Mouse (Mus musculus) lung, adult 2 months (tissue): Measurements from ENCODE around the gene Mpdu1. TPM values are rescaled to one million over a fixed set of nuclear protein-coding genes. Genes with fewer than 3 reads are reported as not detected.

Experiments
- DNase-seq: peaks from one replicate; pipeline ENCODE4 v3.0.0; 2022
- H3K4me1 ChIP-seq: fragments of 200-500 bp; 2 replicates; pipeline ENCODE4 v1.6.1; 2011; ENCODE audit warnings: low read length; ENCODE audit not compliant: control insufficient read depth, insufficient read depth
- H3K4me3 ChIP-seq: fragments of 200-500 bp; replicated peaks from 2 replicates; pipeline ENCODE3; 2011; ENCODE audit warnings: low read depth, mild to moderate bottlenecking, control low read depth, low read length; ENCODE audit errors: extremely low read depth
- CTCF ChIP-seq: fragments of 200-500 bp; IDR thresholded peaks from 2 replicates; pipeline ENCODE4 v1.5.1; 2011; ENCODE audit warnings: mild to moderate bottlenecking, low read length, control low read depth; ENCODE audit not compliant: insufficient read depth
- POLR2A ChIP-seq: fragments of 200-500 bp; IDR thresholded peaks from 2 replicates; pipeline ENCODE4 v1.6.1; 2011; ENCODE audit warnings: low read depth, mild to moderate bottlenecking, control low read depth, low read length, borderline replicate concordance; ENCODE audit errors: extremely low read depth
- WGBS: fragments of 180-500 bp; shearing (Covaris S2); methylation state at CpG from one replicate; pipeline ENCODE4 v1.1.7; 2018; 5-methylcytosine and 5-hydroxymethylcytosine counted together
- polyA plus RNA-seq: library from polyadenylated mRNA; depleted of rRNA; stranded (reverse); fragments of >200 nt; gene quantifications from 2 replicates; pipeline ENCODE4 v1.2.3, GENCODE M21; 2012

The Mpdu1 gene
- polyA plus RNA-seq, 1 experiment: 88.1 TPM

DNA sequence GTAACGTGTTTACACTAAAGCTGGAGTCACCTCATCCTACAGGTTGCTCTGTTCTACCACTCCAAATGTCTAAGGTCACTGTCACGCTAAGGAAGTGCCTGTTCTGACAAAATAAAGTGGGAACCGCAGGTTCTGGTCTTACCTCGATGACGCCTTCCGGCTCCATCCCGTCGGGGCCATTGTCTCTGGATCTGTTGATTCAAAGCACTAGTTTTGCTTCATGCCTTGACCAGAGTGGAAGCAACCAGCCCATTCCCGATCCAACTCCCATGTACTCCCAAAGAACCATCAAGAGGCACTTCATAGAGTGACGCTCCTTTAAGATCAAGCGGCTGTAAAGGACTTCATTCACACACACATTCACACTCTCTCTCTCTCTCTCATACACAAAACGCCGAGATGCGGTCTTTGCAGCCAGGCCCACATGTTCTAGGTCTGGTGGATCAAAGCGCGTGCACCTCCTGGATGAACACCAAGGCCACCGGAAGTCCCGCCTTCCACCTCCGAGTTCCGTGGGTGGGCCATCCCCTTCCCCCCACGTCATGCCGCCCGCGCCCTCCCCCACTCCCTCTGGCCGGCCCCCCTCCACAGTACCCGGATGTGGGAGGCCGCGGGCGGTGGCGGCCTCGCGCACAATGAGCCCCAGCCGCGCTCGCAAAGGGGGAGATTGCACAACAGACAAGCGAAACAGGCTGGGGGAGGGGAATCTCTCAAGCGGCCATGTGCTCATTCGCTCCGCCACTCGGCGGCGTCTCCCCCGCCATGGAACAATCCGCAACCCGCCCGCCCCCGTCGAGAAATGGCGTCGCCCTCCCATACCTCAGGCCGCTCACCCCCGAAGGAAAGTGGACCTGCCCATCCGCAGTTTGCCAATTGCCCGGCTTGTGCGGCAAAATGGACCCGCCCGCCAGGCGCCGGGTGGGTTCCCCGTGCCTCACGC, 8.6 kb upstream of the Mpdu1 start:
- 1% methylated on average over 60 of the region's 61 CpGs for WGBS
- Histone ChIP-seq H3K4me3 (peak overlapping the region; percentile 94), H3K4me1 (peaks cover 8% of the 10 kb centered on the region; the same call in 1 of the 2 replicates)
- DNase-seq: peak; percentile 91
- TF ChIP-seq CTCF (no peak), POLR2A (peak; percentile 48)

DNA sequence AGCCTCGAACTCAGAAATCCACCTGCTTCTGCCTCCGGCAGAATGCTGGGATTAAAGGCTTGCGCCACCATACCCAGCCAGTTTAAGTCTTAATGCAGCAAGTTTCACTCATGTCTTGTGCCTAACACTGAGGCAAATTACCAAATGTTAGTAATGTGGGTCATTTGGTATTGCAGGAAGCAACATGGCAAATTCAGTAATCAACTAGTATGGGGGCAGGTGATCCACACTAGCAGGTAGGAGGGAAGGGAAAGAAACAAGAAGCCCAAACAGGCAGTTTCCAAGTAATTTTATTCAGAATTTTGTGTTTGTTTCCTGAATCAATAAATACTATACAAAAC, 4.2 kb upstream of the Mpdu1 start:
- Histone ChIP-seq H3K4me1 (peaks cover 13% of the 10 kb centered on the region), H3K4me3 (no peak overlapping the region)
- TF ChIP-seq CTCF (no peak), POLR2A (no peak)
- WGBS: 85% methylated on average over 3 of the region's 3 CpGs
- DNase-seq: no peak

DNA sequence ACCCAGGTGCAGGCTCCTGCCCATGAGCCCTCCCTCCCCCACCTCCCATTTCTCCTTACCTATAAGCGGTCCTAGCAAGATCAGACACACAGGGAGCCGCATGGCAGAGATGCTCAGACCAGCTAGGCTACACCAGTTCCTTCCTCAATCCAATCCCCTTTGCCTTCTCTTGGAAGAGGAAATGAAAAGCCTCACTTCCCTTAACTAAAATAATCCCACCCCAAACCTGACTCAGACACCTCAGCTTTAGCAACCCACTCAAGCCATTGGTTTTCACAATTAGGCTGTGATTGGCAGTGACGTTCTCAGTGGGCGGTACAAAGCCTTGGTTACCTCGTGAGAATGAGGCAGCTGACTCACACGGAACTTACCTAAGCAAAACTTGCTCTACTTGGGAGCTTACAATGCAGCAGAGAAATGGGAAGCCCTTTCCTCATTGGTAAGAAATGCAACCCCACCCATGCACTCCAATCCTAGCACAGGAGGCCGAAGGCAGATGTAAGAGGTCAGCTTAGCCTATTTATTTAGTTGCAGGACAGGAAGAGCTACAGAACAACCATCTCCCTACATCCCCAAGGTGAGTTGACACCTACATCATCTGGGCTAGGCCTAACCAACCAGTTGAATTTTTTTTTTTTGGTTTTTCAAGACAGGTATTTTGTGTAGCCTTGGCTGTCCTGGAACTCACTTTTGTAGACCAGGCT, 3.7 kb upstream of the Mpdu1 start, which contains the start of gene Cd68:
TSS of gene Cd68 (minus strand) at position 193 of the 704 bp plus-strand sequence.
- TF ChIP-seq CTCF (no peak), POLR2A (no peak)
- no peak for DNase-seq
- WGBS: 37% methylated on average over 7 of the region's 7 CpGs
- H3K4me3 ChIP-seq: peak within 1 kb of the TSS; percentile 4
- H3K4me1 ChIP-seq: peaks cover 13% of the 10 kb centered on the region

DNA sequence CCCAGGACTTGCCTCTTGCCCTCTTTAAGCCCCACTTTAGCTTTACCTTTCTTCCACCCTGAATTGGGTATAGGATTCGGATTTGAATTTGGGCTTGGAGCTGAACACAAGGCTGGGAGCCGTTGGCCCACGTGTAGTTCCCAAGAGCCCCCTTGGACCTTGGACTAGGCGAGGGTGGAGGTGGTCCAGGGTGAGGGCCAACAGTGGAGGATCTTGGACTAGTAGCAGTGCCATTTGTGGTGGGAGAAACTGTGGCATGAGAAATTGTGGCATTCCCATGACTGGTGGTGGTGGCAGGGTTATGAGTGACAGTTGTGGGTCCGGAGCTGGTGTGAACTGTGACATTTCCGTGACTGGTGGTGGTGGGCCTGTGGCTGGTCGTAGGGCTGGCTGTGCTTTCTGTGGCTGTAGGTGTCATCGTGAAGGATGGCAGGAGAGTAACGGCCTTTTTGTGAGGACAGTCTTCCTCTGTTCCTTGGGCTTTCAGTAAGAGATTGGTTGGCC, 3.1 kb upstream of the Mpdu1 start:
- no peak for DNase-seq
- H3K4me1 ChIP-seq: peaks cover 9% of the 10 kb centered on the region
- H3K4me3 ChIP-seq: peak overlapping the region; percentile 4
- 64% methylated on average over 9 of the region's 9 CpGs for WGBS
- TF ChIP-seq POLR2A (no peak), CTCF (no peak)

DNA sequence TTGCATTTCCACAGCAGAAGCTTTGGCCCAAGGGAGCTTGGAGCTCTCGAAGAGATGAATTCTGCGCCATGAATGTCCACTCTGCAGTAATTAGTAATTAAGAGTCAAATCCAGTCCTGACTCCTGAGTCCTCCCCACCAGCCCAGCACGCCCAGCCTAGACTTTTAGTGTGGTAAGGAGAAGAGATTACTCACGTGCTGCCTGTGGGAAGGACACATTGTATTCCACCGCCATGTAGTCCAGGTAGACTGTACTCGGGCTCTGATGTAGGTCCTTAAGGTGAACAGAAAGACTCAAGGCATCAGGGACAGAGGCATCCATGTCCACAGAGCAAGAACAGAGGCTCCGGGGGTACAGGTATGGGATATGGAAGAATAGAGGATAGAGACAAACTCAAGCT, 2.4 kb upstream of the Mpdu1 start:
- H3K4me3 ChIP-seq: no peak overlapping the region
- no peak for TF ChIP-seq POLR2A
- no peak for TF ChIP-seq CTCF
- no peak for DNase-seq
- peaks cover 7% of the 10 kb centered on the region for H3K4me1 ChIP-seq
- WGBS: 87% methylated on average over 7 of the region's 7 CpGs

DNA sequence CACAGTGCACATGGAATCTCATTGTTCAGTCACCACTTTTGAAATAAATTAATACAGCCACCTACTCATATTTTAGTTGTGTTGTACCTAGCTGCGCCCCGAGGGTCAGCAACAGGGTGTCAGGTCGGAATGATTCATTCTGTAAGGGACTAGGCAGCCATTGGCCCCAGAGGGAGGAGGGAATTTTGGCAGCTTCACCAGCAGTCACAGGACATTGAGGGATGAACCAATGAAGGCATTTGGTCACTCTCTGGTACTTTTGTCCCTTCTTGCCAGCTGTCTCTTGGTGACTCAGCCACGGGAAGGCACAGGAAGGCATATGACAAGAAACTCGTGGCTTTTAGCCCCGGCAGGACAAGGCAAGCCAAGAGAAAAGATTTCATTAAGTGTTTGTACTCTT, 1.4 kb upstream of the Mpdu1 start:
- peaks cover 4% of the 10 kb centered on the region for H3K4me1 ChIP-seq
- no peak for DNase-seq
- 69% methylated on average over 6 of the region's 6 CpGs for WGBS
- TF ChIP-seq POLR2A: no peak
- no peak for TF ChIP-seq CTCF
- H3K4me3 ChIP-seq: no peak overlapping the region

DNA sequence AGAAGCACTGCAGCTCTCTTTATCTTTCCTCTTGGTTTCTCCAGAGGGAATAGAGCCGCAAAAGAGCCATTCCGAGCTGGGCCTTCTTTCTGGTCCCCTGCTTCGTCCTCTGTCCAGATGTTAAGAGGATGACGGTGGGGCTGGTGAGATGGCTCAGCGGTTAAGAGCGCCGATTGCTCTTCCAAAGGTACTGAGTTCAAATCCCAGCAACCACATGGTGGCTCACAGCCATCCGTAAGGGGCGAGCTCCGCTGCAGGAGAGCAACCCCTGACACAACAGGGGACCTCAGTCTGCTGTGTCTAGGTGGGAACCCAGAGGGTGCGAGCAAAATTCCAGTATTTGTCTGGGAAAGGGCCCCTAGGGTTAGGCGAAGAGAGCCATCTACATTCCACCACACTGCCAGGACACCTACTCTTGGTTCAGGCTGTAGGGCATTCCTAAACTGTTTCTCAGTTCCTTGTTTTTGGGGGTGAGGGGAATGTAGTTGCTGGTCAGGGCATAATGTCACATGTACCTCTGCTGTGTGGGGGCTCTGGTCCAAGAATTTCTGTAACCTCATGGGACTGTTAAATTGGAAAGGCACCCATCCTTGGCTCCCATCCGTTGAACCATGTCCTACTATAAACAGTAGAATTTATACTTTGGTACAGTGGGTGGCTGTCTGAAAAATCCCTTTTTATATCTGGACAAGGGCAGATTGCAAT, 677 bp upstream of the Mpdu1 start:
- Histone ChIP-seq H3K4me1 (peaks cover 4% of the 10 kb centered on the region), H3K4me3 (peak overlapping the region; percentile 96)
- TF ChIP-seq POLR2A: no peak
- TF ChIP-seq CTCF: no peak
- 62% methylated on average over 13 of the region's 13 CpGs for WGBS
- DNase-seq: no peak

DNA sequence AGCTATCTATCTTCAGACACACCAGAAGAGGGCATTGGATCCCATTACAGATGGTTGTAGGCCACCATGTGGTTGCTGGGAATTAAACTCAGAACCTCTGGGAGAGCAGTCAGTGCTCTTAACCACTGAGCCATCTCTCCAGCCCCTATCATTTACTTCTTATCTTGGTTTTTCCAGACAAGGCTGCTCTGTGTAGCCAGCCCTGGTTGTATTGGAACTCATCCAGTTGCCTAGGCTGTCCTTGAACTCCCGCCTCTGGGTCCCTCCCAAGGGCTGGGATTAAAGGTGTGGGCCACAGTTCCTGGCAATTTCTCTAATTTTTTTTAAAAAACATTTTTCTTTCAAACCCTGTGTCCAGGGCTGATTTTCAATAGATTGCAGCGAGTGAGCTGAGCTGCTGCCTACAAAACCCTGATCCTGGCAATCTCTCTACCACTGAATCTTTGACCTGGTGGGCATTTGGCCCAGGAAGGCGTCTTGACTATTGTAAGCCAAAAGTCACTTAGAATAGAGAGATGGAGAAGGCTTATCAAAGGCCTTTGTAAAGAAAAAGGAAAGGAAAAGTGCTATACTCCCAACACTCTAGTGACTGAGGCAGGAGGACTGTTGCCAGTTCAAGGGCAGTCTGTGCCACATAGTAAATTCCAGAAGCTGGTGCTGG, 1.1 kb downstream of the Mpdu1 start:
- 54% methylated on average over 3 of the region's 3 CpGs for WGBS
- DNase-seq: no peak
- peaks cover 4% of the 10 kb centered on the region for H3K4me1 ChIP-seq
- TF ChIP-seq POLR2A (no peak), CTCF (no peak)
- peak overlapping the region; percentile 96 for H3K4me3 ChIP-seq
